Mouse (Mus musculus) G1E (cell line): ENCODE measurements at regions not wholly inside any gene's neighbourhood (a gene's known extent, or its start where the extent isn't known, plus 50 kb on each side); places are given as distances from the start of the nearest gene placed in this dataset.

Source experiments
- ATAC-seq: 2 replicates; pipeline ENCODE4 v1.8.0; 2016; ENCODE audit warnings: mild to moderate bottlenecking; ENCODE audit not compliant: insufficient number of reproducible peaks, poor library complexity, low FRiP score, severe bottlenecking; ENCODE audit errors: extremely low read depth
- DNase-seq: peaks from one replicate; pipeline ENCODE4 v3.0.0; 2012; ENCODE audit warnings: low spot score
- H3K27me3 ChIP-seq: 2 replicates; pipeline ENCODE4 v1.6.1; 2012; ENCODE audit warnings: mild to moderate bottlenecking, low read length, inconsistent platforms; ENCODE audit not compliant: insufficient read depth
- H3K36me3 ChIP-seq: replicated peaks from 2 replicates; pipeline ENCODE3; 2012; ENCODE audit warnings: mild to moderate bottlenecking, inconsistent platforms
- H3K4me1 ChIP-seq: 2 replicates; pipeline ENCODE4 v1.6.1; 2012; ENCODE audit warnings: low read depth, low read length, inconsistent platforms, mixed read lengths; ENCODE audit not compliant: insufficient read depth
- H3K4me3 ChIP-seq: 2 replicates; pipeline ENCODE4 v1.5.1; 2012; ENCODE audit warnings: low read depth, mild to moderate bottlenecking, inconsistent platforms, low read length, moderate library complexity, mixed read lengths
- H3K9me3 ChIP-seq: replicated peaks from 2 replicates; pipeline ENCODE4 v1.6.1; 2012; ENCODE audit warnings: inconsistent platforms
- CTCF ChIP-seq: IDR thresholded peaks from 2 replicates; pipeline ENCODE4 v1.5.1; 2012; ENCODE audit warnings: low read depth, low read length, inconsistent platforms, mixed read lengths
- GATA1 ChIP-seq: IDR thresholded peaks from 2 replicates; pipeline ENCODE4 v1.6.1; 2012; ENCODE audit warnings: borderline replicate concordance, low read length, inconsistent platforms, mixed read lengths
- GATA2 ChIP-seq: IDR thresholded peaks from 2 replicates; pipeline ENCODE4 v1.6.1; 2012; ENCODE audit warnings: low read depth, low read length, inconsistent platforms, borderline replicate concordance
- POLR2AphosphoS5 ChIP-seq: IDR thresholded peaks from 2 replicates; pipeline ENCODE4 v1.6.1; 2012; ENCODE audit warnings: low read depth, low read length, inconsistent platforms; ENCODE audit not compliant: insufficient replicate concordance
- TAL1 ChIP-seq: conservative IDR thresholded peaks from 2 replicates; pipeline ENCODE4 v1.6.1; 2012; ENCODE audit warnings: low read depth, low read length, inconsistent platforms, mixed read lengths

DNA sequence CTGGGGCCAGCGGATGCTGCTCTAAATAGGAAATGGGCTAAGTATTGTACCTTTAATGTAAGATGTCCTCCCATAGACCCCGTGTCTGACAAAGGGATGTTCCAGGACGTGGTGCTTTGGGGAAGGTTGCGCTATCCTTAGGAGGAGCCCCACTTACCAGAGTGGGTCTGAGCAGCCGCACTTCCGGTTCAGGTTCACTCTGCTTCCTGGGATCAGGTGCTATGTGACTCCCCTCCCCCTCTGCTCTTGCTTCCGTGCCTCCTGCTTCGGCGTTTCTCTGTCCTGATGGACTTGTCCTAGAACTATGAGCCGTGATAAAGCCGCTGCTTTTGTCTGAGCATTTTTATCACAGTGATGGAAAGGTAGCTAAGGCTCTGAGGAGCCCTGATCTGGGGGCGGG is 57.4 kb upstream of the Hs6st1 start:
- Histone ChIP-seq H3K4me1 (no peaks in the 10 kb centered on the region), H3K4me3 (no peak overlapping the region), H3K27me3 (peaks cover 17% of the 10 kb centered on the region; the same call in 1 of the 2 replicates), H3K36me3 (no peaks in the 10 kb centered on the region), H3K9me3 (no peaks in the 10 kb centered on the region)
- ATAC-seq (no peak), DNase-seq (no peak)
- TF ChIP-seq CTCF (no peak), POLR2AphosphoS5 (no peak), GATA2 (no peak), GATA1 (no peak), TAL1 (no peak)

GRCm38 (mm10) chr1:36012081-36012765 is 56.0 kb upstream of the Hs6st1 start:
- Histone ChIP-seq H3K4me3 (no peak overlapping the region), H3K4me1 (no peaks in the 10 kb centered on the region), H3K36me3 (no peaks in the 10 kb centered on the region), H3K9me3 (no peaks in the 10 kb centered on the region), H3K27me3 (peaks cover 17% of the 10 kb centered on the region; the same call in 1 of the 2 replicates)
- TF ChIP-seq GATA1 = no peak
- no peak for TF ChIP-seq POLR2AphosphoS5
- TF ChIP-seq CTCF = no peak
- TF ChIP-seq TAL1 = no peak
- TF ChIP-seq GATA2 = no peak
- ATAC-seq (no peak), DNase-seq (no peak)

GRCm38 (mm10) chr1:36013823-36014341 is 54.3 kb upstream of the Hs6st1 start:
- Histone ChIP-seq H3K27me3 (peaks cover 14% of the 10 kb centered on the region; the same call in 1 of the 2 replicates), H3K36me3 (no peaks in the 10 kb centered on the region), H3K4me3 (no peak overlapping the region), H3K9me3 (no peaks in the 10 kb centered on the region), H3K4me1 (no peaks in the 10 kb centered on the region)
- ATAC-seq (no peak), DNase-seq (no peak)
- TF ChIP-seq POLR2AphosphoS5 = no peak
- TF ChIP-seq CTCF = no peak
- TF ChIP-seq GATA1 = no peak
- TF ChIP-seq TAL1 = no peak
- no peak for TF ChIP-seq GATA2

GRCm38 (mm10) chr1:36014372-36014771 is 53.8 kb upstream of the Hs6st1 start:
- TF ChIP-seq GATA2 (no peak), TAL1 (no peak), POLR2AphosphoS5 (no peak), GATA1 (no peak), CTCF (no peak)
- Histone ChIP-seq H3K9me3 (no peaks in the 10 kb centered on the region), H3K4me1 (no peaks in the 10 kb centered on the region), H3K27me3 (peaks cover 14% of the 10 kb centered on the region; the same call in 1 of the 2 replicates), H3K4me3 (no peak overlapping the region), H3K36me3 (no peaks in the 10 kb centered on the region)
- no peak for DNase-seq
- ATAC-seq = no peak

GRCm38 (mm10) chr1:36015210-36015609 is 53.0 kb upstream of the Hs6st1 start:
- Histone ChIP-seq H3K4me3 (no peak overlapping the region), H3K4me1 (no peaks in the 10 kb centered on the region), H3K27me3 (peaks cover 14% of the 10 kb centered on the region; the same call in 1 of the 2 replicates), H3K36me3 (no peaks in the 10 kb centered on the region), H3K9me3 (no peaks in the 10 kb centered on the region)
- TF ChIP-seq GATA2 = no peak
- ATAC-seq (no peak), DNase-seq (no peak)

DNA sequence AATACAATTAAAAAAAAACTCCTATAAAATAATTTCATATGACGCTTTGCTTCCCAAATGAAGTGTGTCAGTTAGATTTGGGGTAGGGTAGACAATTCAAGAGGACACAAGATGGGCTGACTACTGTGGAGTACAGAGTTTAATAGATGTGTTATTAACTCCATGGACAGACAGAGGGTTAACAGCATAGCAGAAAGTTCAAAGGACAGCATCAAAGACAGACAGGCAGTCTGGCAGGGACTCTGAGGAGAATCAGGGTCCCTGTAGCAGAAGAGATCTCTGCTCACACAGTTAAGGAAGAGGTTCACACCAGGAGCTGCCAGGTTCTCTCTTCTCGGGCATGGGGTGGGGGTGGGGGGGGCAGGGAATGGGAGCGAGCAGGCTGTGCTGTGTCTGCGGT is 51.6 kb upstream of the Hs6st1 start:
- TF ChIP-seq CTCF (no peak), TAL1 (no peak), GATA1 (no peak), GATA2 (no peak), POLR2AphosphoS5 (no peak)
- no peaks in the 10 kb centered on the region for H3K36me3 ChIP-seq
- ATAC-seq (no peak), DNase-seq (no peak)
- H3K4me3 ChIP-seq = no peak overlapping the region
- H3K9me3 ChIP-seq = no peaks in the 10 kb centered on the region
- H3K4me1 ChIP-seq = no peaks in the 10 kb centered on the region
- peaks cover 11% of the 10 kb centered on the region; the same call in 1 of the 2 replicates for H3K27me3 ChIP-seq
